Mouse (Mus musculus) cerebral cortex, adult 2 months (tissue): ENCODE data around the gene Tmem53.

Experiments
- WGBS: fragments of 180-500 bp; shearing (Covaris S2); methylation state at CpG from one replicate; pipeline ENCODE4 v1.1.7; 2018; 5-methylcytosine and 5-hydroxymethylcytosine counted together

Tmem53 gene

GRCm38 (mm10) chr4:117316800-117317199 is 65.0 kb downstream of the Tmem53 start:
- 62% methylated on average over 6 of the region's 6 CpGs for whole genome bisulfite sequencing

- WGBS, result 42% methylated on average over 18 of the region's 18 CpGs
Observed at GRCm38 (mm10) chr4:117317701-117318190, 66.0 kb downstream of the Tmem53 start.
